Mouse (Mus musculus) erythroid progenitor cell, adult 5-6 weeks (primary cell): Measurements from ENCODE around the gene Tmtc4. TPM values are rescaled to one million over a fixed set of nuclear protein-coding genes. Genes with fewer than 3 reads are reported as not detected.

Experiments used
- ATAC-seq: replicated peaks from 2 replicates; pipeline ENCODE4 v1.8.0; 2016; ENCODE audit warnings: moderate number of reproducible peaks, mild to moderate bottlenecking, moderate TSS enrichment, inconsistent platforms; ENCODE audit not compliant: poor library complexity, low FRiP score, severe bottlenecking
- total RNA-seq, 2 experiments: library from RNA; stranded (forward) in 1 of 2; stranded (reverse) in 1 of 2; fragments of 150-400 nt in 1 of 2; fragments of 186-747, 209-891 nt in 1 of 2; gene quantifications; 2 replicates each; pipeline versions ENCODE4 v1.2.3 to v1.2.4; 2015 to 2017; ENCODE audit warnings: low replicate concordance in 2 of 2

The Tmtc4 gene
- total RNA-seq (2015; ENCODE audit: low replicate concordance) (15.9 TPM in 1 of 2 replicates, not detected in the other), total RNA-seq (2017; ENCODE audit: low replicate concordance) (2.8 TPM in 1 of 2 replicates, not detected in the other)

DNA sequence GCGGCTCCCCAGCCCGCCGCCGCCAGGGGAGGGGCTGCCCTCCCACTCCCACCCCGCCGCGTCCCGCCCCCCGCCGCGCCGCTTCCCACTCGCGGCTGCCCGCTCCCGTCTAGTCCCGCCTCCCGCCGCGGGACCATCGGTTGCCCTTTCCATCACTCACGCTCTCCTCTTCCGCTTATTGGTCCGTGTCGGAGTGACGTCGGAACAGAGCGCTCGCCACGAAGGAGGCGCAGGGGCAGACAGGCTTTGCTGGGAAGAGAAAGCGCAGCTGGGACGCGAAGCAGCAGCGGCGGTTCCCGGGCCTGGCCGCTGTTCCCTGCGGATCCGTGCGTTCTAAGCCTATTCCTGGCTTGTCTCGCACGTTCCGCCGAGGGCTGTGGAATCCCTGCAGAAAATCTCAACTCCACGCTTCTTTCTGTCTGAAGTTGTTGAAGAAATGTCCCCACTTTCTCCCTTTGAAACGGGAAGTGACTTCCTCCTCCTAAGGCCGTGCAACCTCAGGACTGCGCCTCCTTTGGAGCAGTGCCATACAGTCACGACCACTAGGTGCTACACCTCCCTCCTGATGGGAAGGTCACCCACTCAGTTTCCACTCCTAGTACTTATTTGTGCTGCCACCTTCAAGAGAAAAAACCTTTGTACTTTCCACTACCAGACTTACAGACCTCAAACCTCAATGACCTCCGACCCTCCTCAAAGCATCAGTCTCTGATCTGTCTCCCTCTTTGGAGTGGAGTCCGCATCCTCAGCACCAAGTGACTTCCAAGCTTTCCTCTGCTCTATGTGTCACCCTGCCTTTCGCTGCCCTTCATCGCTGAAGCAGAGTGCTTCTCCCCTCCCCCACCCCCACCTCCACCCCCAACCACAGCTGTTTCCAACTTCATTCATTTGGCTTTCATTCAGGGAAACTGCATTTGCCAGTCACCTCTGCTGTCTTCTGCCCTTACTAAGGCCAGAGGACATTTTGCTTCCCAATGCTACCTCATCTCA, at the start of gene Tmtc4:
Tmtc4 (minus strand) TSS at position 810 of the 990 bp plus-strand sequence.
- ATAC-seq = peak; percentile 95

DNA sequence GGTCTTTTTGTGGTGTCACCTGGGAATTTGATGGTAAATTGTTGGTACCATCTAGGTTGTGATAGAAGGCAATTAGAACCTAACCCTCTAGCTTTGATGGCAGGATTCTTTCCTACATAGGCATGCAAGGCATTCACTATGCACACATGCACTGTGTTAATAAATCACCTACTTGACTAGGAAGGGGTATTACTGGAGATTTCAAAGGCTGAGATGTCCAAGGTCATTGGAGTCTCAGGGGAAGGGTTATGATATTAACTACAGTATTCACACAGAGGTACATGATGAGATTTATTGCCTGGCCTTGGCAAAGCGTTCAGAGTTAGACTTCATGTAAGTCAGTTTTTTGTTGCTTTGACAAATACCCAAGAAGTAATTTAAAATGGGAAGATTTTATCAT, 48.6 kb upstream of the Tmtc4 start:
- no peak for ATAC-seq

DNA sequence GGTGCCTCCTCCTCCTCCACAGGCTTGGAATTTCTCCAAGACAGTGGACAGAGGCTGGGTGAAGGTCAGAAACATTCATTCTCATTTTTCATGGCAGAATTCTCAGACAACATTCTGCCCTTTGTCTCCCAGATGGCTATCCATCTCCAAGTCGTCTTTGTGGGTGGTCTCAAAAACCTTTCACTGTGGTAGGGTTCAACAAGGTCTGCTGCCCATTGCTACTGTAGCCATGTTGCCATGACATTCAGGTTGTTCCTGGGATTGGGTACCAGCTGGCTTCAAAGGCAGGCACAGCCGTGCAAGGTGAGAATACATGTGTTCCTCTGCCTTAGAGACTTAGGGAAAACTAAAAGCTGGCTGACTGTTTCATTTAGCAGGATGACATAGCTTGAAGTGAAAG, 44.0 kb upstream of the Tmtc4 start:
- ATAC-seq = no peak

DNA sequence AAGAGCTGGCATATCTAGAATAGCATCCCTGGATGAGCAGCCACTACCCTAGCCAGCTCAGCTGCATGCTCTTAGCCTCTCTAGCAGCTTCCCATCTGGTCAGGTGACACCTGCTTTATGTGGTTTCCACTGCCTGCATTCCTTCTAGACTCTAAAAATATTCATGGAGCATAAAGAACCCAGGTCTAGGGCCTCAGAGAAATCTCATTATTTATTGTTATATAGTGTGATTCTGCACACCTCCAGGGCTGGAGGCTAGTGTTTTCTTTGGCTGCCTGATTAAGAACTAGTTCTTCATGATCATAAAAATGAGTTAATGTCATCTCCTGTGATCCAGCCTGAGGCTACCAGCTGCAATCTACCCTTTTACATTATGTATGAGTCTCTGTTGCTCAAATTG, 39.1 kb upstream of the Tmtc4 start:
- ATAC-seq = no peak

DNA sequence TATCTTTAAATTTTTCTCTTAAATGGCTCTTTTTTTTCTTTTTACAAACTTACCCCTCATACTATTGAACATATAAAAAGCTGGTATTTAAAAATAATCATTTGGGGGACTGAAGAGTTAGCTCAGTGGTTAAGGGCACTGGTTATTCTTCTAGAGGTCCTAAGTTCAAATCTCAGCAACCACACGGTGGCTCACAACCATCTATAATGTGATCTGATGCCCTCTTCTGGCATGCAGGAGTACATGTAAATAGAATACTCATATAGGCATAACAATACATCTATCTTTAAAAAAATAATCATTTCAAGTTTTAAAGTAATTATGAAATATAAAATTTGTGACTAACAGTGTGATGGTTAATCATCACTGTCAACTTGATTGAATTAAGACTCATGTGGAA, 32.5 kb upstream of the Tmtc4 start:
- no peak for ATAC-seq

DNA sequence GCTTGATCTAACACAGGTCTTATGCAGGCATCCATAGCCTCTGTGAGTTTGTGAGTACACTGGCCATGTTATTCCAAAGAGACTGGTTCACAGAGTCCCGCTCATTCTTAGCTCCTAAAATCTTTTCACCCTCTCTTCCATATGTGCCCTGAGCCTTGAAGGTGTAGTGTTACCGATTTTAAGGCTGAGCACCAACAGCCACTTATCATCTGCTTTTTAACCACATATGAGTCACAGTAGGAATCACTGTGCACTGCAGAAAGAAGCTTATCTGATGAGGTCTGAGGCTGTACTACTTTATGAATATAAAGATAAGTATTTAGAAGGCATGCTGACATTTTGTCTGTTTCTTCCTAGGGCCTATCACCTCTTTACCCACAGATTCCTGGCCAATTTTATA, 31.9 kb upstream of the Tmtc4 start:
- no peak for ATAC-seq

DNA sequence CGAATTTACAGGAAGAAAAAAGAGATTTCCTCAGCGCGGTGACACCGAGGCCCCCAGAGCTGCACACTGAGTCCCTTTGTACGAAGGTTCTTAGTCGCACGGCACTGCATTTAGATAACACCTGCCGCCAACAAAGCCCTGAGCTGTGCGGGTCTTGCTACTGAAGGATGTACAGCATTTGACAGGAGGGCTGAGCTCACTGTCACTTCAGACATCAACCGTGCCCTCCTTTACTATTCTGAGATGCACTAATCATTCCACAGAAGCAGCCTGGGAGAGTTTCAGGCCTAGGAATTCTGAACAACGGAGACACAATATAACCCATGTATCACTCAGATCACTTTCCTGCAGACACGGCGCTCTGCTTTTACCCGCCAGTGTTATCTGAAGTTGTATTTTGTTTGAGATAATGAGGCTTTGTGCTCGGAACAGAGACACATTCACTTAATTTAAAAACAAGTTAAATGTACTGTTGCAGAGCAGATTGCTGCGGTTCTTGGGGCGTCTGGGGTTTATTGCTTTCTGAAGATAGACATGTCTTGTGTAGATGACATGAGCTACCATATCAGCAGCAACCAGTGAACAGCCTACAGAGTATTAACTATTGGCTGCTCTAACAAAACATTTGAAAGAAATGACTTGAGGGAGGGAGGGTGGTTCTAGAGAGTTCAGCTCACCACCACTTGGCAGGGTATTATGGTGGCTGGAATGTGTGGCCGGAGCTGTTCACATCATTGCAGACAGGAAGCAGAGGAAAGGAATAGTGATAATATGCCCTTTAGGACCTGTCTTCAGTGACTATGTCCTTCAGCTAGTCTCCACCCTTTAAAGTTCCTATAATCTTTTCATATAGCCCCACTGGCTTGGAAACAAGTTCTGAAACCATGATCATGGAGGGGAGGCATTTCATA, 25.5 kb upstream of the Tmtc4 start:
- no peak for ATAC-seq

DNA sequence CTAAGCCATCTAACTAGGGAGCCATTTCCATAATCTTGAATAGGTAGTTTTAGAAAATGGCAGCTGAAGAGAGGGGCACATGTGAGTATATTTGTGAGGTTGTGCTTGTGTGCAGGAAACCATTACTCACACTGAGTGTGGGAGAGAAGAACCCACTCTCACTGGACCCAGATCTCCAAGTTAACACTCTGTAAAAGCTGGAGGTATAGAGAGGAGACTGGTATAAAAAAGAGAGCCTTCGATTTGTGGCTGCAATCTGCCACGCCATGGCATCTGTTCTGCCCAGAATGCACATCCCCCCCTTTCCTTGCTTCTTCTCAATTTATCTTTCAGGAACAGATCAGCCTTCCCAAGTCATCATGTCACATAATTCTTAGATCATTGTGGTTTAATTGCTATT, 24.8 kb upstream of the Tmtc4 start:
- no peak for ATAC-seq

DNA sequence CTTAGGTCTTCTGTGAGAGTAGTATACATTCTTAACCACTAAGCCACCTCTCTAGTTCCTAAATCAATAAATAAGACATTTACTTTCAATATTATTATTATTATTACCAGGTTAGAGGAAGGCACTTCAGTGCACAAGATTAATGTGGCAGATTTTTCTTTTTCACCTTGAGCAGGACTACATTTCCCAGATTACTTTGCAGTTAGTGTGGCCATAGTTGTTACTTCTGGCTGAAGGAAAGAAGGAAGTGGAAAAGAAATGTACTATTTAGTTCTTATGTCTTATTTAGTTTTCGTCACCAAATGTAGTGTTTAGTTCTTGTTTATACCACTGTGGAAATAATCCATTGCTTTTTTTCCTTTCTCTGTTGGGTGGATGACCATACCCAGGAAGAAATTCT, 19.9 kb upstream of the Tmtc4 start:
- no peak for ATAC-seq

DNA sequence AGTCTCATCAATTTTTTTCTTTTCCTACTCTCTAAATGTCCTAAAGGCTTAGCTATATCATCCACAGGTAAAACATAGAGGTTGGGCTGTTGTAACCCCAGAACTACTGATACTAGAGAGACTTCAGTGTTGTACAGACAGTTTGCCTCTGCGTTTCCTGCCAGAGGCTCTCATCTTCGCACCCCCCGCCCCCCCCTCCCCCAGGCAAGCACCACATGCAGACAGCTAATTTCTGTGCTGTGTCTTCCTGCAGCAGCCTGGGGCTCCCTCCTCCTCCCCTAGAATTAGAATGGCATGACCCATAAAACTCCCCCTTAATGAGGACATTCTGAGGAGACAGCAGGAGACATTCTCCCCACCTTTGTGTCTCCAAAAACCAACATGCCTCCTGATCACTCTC, 17.6 kb upstream of the Tmtc4 start:
- ATAC-seq = no peak

DNA sequence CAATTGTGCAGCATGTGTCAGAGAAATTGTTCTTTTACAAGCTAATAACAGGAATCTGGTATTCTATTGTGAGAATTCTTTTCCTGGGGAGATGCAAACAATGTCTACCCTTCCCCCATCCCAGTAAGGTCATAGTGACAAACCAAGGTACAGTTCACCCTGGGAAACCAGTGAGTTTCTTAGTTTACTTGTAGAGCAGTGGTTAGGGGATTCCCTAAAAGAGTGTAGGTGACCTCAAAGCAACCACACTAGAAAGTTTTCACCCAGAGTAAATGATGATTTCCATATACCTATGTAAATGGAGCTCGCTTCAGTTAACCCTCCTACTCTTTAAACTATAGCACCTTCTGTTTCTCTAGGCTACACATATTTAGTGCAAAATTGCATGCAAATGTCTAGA, 13.6 kb upstream of the Tmtc4 start:
- ATAC-seq = no peak

DNA sequence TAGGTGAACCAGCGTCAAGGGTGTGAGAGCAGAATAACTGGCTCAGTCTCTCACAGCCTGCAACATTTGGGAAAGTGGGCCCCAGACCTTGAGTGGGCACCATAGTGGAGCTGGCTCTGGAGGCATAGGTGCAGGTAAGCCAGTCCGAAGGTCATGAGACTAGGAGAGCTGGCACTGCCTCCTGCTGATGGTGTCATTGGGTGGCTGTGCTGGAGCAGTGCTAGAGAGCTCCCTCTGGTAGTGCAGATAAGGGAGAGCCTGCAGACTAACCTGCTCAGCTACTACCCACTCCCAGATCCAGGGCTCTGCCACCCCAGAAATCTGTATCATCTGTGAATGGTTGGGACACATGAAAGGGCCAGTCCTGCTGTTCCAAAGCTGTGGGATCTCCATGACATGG, 10.1 kb upstream of the Tmtc4 start:
- ATAC-seq = no peak

DNA sequence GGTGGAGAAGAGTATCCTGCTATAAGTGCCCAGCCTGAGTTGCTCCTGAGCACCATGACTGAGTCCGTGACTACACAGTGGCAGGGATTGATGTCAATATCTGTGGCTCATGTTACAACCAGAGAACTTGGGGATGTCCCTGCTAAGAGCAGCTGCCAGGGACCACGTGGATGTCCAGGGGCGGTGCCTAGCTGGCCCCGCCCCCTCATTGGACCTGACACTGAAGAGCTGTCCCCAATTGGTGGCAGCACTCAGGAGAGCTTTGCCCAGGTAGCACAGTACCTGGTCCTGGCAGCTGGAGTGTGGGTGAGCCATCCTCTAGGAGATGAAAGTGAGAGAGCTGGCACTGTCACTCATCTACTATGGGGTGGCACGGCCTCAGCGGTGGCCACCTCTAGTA, 9.1 kb upstream of the Tmtc4 start:
- 0 out of 2 replicates have a peak, but pooled peaks have one; percentile 19 for ATAC-seq

DNA sequence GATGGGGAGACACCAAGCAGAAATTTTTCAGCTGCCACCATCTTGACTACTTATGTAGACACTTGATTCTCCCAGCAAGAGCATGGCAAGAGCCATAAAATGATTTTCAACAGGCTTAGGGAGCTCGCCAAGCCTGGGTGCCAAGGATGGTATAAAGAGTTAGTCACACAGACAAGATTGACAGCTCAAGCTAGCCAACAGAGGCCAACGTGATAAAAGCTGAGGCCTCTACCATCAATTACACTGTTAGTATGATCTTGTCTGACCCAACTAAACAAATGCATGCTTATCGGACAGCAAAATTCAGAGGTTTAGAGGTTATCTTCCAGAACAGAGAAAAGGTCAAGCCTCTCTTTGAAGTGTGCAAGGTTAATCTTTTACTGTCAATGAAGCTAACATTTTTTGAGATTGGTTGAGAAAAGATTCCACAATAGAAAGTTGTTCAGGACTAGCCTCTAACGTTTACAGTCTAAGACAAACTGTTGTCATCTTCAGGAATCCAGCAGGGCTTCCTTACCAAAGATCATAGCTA, 6.8 kb upstream of the Tmtc4 start:
- no peak for ATAC-seq

DNA sequence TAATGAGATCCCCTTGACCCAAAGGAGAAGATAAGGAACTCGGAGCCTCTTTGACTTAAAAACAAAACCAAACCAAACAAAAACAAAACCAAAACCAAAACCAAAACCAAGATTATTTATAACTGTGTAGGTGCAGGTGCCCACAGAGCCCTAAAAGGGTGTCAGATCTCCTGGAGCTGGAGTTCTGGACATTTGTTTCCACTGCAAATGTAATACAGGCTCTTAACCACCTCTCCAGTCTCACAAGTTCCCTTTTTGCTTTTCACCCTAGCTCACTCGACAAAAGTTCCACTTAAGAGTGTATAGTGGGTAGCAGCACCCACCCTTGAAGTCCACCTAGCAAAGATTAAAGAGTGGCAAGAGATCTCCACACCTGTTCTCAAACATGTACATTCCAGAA, 2.6 kb upstream of the Tmtc4 start:
- ATAC-seq = no peak

DNA sequence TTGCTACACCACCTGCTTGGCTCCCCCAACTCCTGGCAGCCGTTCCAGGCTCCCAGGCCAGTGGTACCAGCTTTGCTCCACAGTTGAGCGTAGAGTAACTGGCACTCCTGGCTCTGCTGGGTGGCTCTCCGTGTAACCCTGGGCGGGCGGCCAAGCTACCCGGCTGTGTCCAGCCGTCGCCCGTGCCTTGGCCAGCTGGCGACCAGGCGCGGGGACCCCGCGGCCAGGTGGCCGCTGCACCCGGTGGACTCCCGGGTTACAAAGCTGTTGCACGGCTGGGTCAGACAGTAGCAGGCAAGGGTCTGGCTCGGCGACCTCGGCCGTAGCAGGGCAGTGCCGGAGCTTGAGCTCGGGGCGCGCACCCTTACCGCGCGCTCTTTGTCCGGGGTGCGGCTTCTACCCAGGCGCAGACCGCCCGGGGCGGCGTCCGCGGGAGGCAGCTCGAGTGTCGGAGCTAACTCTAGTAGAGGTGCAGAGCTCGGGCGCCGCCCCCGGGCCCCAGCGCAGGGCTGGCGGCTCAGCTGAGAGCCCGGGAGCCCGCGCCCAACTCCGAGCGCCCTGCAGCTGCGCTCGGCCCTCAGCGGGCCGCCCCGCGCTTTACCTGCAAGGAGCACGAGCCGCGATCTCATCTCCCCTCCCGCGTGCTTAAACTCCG, 1.1 kb downstream of the Tmtc4 start:
- ATAC-seq = peak; percentile 67

DNA sequence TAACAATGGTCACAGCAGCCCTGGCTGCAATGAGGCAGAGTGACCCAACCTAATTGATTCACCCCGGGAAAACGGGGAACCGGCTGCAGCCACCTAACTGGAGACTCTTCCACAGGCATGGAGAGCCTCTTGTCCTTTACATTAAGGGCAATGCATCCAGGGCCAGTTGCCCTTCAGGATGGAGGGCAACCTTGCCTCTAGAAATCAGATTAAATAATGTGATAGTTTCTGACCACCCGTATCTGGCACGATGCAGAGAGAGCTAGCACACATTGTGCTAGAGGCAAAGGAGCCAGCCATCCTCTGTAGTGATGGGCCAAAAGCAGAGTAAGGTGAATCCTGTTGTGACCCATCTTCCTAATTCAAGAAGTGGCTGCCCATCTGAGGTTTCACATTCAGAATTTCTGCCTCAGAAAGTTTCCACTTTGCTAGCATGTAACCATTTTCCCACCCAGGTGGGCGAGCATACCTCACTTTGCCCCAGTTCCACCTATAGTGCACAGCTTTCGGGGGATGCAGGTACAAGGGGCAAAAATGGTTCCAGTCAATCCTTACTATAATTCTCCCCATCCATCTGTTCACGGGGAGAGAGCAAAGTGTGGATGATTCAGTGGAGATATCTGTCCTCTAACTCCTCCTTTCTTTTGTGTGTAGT, 1.9 kb downstream of the Tmtc4 start:
- no peak for ATAC-seq

DNA sequence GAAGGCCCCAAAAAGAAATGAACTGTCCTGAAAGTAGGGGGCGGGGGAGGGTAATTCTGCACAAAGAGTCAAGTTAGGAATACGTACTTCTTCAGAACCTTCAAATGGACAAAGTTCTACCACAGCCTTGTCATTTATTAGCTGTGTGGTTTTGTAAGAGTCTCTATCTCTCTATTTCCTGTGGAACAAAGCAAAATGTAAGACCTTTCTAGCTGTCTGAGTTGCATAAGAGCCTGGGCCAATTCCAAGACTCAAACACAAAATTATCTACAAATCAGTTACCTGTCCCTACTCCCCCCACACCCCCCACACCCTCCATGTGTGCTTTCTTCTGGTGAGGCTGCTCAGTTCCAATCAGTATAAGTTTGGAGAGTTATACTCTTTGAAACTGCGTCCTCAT, 5.0 kb downstream of the Tmtc4 start:
- ATAC-seq = no peak

DNA sequence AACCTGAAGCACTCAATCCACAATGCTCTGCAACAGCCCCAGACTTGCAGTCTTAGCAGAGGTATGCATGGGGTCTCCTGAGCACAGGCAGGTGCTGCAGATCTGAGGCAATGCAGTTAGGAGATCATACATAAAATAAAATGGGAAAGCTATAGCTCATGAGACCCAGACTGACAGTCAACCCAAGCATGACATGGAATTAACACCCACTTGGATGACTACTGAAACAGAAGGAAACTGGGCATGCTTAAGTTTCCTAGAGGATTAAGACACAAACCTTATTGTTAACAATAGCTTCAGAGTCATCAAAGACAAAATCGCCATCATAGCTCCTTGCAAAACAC, 6.1 kb downstream of the Tmtc4 start:
- ATAC-seq = no peak
